Mouse (Mus musculus): ENCODE measurements at regions not wholly inside any gene's neighbourhood (a gene's known extent, or its start where the extent isn't known, plus 50 kb on each side); places are given as distances from the start of the nearest gene placed in this dataset.

DNA sequence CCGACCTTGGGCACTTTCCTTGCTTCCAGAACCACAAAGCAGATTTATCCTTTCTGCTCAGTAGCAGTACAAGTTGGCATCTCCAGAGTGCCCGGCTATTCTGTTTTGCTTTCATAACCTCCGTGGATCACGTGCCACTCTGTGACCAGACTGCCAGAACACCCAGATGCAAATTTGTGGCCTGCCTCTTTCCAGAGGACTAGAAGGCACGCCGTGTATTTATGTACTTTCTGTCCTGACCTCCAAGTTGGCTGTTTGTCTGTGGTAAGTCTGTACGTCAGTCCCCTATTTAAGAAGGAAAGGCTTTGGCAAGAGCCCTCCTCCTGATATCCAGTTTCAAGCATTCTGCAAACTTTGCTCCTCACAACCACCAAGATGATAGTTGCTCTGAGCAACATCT is 319.6 kb upstream of the Dynlrb2 start:
- no peak for DNase-seq (ENCODE audit: extremely low spot score, low spot score)
- no peak overlapping the region for H3K27ac ChIP-seq
- H3K9me3 ChIP-seq = no peaks in the 10 kb centered on the region
- 96% methylated on average over 7 of the region's 7 CpGs for WGBS
- no peak overlapping the region for H3K4me3 ChIP-seq
- H3K4me1 ChIP-seq = peaks cover 12% of the 10 kb centered on the region
- H3K27me3 ChIP-seq (ENCODE audit: poor library complexity, severe bottlenecking) = peaks cover 6% of the 10 kb centered on the region
- H3K36me3 ChIP-seq (replicated peaks) = no peaks in the 10 kb centered on the region

DNA sequence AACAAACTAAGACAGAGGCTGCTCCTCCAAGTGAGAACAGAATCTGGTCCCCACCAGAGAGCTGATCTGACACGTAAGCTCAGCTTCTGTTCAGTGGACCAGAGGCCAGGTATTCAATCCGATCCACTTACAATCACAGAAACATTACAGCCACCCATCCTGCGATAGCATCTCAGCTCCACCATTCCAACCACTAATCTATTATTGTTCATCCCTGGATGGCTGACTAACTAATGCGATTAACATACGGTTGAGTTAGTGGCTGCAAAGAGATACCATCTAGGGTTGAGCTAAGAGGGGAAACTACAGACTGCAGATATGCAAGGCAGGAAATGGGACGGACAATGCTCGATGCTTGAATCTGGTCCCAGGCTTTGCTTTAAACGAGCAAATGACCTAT is 320.5 kb upstream of the Dynlrb2 start:
- no peak overlapping the region for H3K4me3 ChIP-seq
- no peaks in the 10 kb centered on the region for H3K9me3 ChIP-seq
- no peaks in the 10 kb centered on the region for H3K36me3 ChIP-seq (replicated peaks)
- 58% methylated on average over 8 of the region's 8 CpGs for WGBS
- peaks cover 6% of the 10 kb centered on the region for H3K27me3 ChIP-seq (ENCODE audit: poor library complexity, severe bottlenecking)
- peaks cover 12% of the 10 kb centered on the region for H3K4me1 ChIP-seq
- H3K27ac ChIP-seq = no peak overlapping the region
- no peak for DNase-seq (ENCODE audit: extremely low spot score, low spot score)

DNA sequence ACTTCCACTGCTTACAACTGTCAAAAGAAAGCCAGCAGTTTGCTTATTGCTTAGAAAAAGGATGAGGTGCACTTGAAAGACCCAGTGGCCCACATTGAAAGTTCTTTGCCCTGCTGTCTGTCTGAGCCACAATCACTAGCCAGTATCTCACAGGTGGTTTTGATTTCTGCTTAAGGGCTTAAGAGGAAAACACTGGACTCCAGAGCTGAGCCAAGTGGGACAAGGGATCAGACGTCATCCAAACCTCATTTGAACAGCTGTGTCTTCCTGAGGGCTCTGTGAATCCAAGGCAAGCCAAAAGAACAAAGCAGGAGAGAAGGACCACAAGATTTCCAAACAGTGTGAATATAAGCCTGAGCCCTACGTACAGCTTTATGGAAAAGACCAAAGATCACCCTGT is 326.8 kb upstream of the Dynlrb2 start:
- no peaks in the 10 kb centered on the region for H3K36me3 ChIP-seq (replicated peaks)
- no peak overlapping the region for H3K27ac ChIP-seq
- 71% methylated on average over 2 of the region's 2 CpGs for WGBS
- H3K4me3 ChIP-seq = no peak overlapping the region
- no peak for DNase-seq (ENCODE audit: extremely low spot score, low spot score)
- no peaks in the 10 kb centered on the region for H3K27me3 ChIP-seq (ENCODE audit: poor library complexity, severe bottlenecking)
- no peaks in the 10 kb centered on the region for H3K4me1 ChIP-seq
- no peaks in the 10 kb centered on the region for H3K9me3 ChIP-seq

DNA sequence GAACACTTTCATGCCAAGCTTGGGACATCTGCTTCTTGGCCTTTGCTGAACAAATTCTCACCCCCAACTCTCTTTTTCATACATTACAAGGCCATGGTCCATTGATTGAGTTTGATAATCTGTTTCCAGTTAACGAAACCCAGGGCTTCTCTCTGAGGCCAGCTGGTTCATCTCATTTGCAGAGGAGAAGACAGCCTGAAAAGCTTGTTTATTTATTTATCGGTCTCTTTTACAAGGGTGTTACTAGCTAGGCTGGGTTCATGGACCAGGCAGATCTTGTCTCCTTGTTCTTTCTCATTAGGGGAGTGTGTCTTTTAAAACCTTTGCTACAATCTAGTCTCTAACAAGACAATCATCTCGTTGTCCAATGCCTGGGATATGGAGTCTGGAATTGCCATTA is 329.9 kb upstream of the Dynlrb2 start:
- no peak for DNase-seq (ENCODE audit: extremely low spot score, low spot score)
- Histone ChIP-seq H3K9me3 (no peaks in the 10 kb centered on the region), H3K27ac (no peak overlapping the region), H3K27me3 (ENCODE audit: poor library complexity, severe bottlenecking) (no peaks in the 10 kb centered on the region), H3K4me3 (no peak overlapping the region), H3K36me3 (replicated peaks) (no peaks in the 10 kb centered on the region), H3K4me1 (no peaks in the 10 kb centered on the region)
- 63% methylated on average over 3 of the region's 3 CpGs for WGBS

DNA sequence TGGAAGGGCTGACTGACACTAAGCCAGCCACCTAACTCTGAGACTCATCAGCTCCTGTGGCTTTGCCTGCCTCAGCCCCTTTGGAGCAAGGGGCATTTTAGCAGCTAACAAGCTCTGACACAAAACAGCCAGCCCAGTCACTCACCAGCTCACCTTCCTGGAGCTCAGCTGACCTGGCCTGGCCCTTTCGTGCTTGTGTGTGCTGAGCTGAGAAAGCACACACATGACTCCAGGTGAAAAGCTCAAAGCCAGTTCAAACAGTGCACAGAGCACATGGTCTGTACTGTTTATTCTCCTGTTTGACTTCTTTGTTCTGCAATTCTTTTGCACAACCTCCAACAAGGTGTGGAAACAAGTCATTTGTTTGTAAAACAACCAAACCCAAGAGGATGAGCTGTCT is 330.8 kb upstream of the Dynlrb2 start:
- WGBS = 74% methylated on average over 1 of the region's 1 CpGs
- no peaks in the 10 kb centered on the region for H3K4me1 ChIP-seq
- H3K36me3 ChIP-seq (replicated peaks) = no peaks in the 10 kb centered on the region
- DNase-seq (ENCODE audit: extremely low spot score, low spot score) = no peak
- H3K4me3 ChIP-seq = no peak overlapping the region
- H3K9me3 ChIP-seq = no peaks in the 10 kb centered on the region
- no peaks in the 10 kb centered on the region for H3K27me3 ChIP-seq (ENCODE audit: poor library complexity, severe bottlenecking)
- H3K27ac ChIP-seq = no peak overlapping the region

DNA sequence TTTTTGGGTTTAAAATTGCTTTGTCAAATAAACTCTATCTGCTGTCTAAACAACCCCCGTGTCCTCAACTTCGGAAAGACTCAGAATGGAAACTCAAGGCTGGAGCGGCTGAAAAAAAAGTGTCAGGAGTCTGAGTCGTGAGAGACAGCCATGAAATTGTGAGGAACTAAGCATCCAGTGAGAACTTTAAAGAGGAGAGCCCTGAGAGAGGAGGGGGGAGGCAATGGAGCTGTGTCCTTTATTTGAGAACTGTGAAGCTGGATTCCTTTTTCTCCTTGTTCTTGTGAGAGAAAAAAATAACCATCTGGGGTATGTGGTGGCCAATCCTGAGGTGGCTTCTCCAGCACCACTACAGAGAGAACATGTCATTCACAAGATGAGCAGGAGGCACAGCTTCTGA is 336.9 kb upstream of the Dynlrb2 start:
- no peak for DNase-seq (ENCODE audit: extremely low spot score, low spot score)
- Histone ChIP-seq H3K36me3 (replicated peaks) (no peaks in the 10 kb centered on the region), H3K9me3 (no peaks in the 10 kb centered on the region), H3K27ac (no peak overlapping the region), H3K27me3 (ENCODE audit: poor library complexity, severe bottlenecking) (peaks cover 7% of the 10 kb centered on the region; the same call in 1 of the 2 replicates), H3K4me1 (peaks cover 22% of the 10 kb centered on the region), H3K4me3 (no peak overlapping the region)
- WGBS = 65% methylated on average over 4 of the region's 4 CpGs

DNA sequence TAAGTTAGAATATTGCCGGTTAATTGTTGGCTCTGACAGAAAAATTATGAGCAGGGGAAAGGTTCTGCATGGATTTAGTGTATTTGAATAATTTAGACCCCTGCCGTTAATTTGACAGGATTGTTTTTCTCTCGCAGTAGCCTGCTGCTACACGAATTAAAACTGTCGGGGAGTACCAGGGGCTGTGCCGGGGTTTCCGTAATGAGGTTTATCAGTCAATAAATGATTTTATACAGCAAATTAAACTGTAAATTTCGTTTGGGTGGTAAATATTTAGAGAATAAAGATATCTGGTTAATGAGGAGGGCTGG is 339.8 kb upstream of the Dynlrb2 start:
- Histone ChIP-seq H3K4me1 (peaks cover 33% of the 10 kb centered on the region), H3K9me3 (no peaks in the 10 kb centered on the region), H3K27me3 (ENCODE audit: poor library complexity, severe bottlenecking) (peaks cover 7% of the 10 kb centered on the region; the same call in 1 of the 2 replicates), H3K36me3 (replicated peaks) (no peaks in the 10 kb centered on the region), H3K4me3 (no peak overlapping the region), H3K27ac (peak overlapping the region; percentile 25; the same call in 1 of the 2 replicates)
- WGBS = 25% methylated on average over 8 of the region's 8 CpGs
- DNase-seq (ENCODE audit: extremely low spot score, low spot score) = no peak

DNA sequence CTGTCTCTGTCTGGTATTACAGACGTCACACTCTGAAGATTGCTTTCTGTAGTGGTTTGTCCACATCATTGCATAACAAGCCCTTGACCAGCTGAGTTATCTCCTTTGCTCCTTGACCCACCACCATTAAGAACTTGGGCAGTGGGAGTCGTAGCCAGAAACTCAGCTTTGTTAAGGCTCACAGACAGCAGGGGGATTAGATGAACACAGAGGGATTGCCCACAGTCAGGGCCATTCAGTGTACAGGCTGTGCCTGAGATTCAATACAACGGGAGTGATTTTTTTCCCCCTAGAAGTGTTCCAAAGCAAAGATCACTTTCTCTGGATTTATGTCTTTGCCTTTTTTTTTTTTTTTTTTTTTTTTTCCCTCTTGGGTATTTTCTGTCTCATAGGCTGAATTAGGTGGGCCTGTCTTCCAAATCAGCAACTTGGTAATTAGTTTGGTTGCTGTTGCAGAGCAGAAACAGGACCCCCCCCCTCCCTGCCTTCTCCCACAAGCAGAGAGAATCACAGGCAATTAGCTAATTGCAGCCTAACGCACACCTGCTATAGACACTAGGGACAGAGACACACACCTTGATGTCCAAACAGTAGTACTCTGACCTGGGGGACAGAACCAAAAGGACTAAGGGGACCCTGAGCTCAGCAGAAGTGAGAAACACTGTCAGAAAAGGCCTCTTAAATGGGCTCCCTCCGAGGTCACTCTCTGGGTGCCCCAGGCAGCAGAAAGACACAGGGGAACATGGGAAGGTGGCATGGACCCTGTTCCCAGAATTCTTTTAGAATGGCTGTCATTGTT is 340.4 kb upstream of the Dynlrb2 start:
- peaks cover 7% of the 10 kb centered on the region; the same call in 1 of the 2 replicates for H3K27me3 ChIP-seq (ENCODE audit: poor library complexity, severe bottlenecking)
- no peaks in the 10 kb centered on the region for H3K9me3 ChIP-seq
- H3K36me3 ChIP-seq (replicated peaks) = no peaks in the 10 kb centered on the region
- H3K27ac ChIP-seq = peak overlapping the region; percentile 25; the same call in 1 of the 2 replicates
- DNase-seq (ENCODE audit: extremely low spot score, low spot score) = no peak
- H3K4me1 ChIP-seq = peaks cover 33% of the 10 kb centered on the region
- H3K4me3 ChIP-seq = no peak overlapping the region
- WGBS = 35% methylated on average over 5 of the region's 5 CpGs

DNA sequence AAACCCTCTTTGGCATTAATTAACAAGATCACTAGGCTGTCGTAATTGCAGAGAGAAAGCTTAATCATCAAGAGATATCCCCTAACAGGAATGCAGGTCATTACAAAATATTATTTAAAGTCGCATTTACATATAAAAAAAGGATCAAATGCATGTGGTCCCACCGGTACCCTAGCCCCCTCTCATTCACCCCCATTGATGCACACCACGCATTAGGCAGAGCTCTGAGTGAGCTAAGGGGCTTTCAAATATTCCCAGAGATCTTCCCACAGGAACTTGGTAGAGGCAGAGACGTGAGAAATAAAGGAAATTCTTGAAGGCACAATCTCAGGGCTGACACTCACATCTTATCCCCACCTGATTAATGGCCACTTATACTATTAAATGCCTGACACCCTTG is 343.8 kb upstream of the Dynlrb2 start:
- Histone ChIP-seq H3K36me3 (replicated peaks) (no peaks in the 10 kb centered on the region), H3K9me3 (no peaks in the 10 kb centered on the region), H3K27me3 (ENCODE audit: poor library complexity, severe bottlenecking) (peaks cover 5% of the 10 kb centered on the region; the same call in 1 of the 2 replicates), H3K4me3 (no peak overlapping the region), H3K4me1 (peaks cover 33% of the 10 kb centered on the region), H3K27ac (peak overlapping the region; percentile 63)
- no peak for DNase-seq (ENCODE audit: extremely low spot score, low spot score)
- WGBS = 71% methylated on average over 5 of the region's 5 CpGs

DNA sequence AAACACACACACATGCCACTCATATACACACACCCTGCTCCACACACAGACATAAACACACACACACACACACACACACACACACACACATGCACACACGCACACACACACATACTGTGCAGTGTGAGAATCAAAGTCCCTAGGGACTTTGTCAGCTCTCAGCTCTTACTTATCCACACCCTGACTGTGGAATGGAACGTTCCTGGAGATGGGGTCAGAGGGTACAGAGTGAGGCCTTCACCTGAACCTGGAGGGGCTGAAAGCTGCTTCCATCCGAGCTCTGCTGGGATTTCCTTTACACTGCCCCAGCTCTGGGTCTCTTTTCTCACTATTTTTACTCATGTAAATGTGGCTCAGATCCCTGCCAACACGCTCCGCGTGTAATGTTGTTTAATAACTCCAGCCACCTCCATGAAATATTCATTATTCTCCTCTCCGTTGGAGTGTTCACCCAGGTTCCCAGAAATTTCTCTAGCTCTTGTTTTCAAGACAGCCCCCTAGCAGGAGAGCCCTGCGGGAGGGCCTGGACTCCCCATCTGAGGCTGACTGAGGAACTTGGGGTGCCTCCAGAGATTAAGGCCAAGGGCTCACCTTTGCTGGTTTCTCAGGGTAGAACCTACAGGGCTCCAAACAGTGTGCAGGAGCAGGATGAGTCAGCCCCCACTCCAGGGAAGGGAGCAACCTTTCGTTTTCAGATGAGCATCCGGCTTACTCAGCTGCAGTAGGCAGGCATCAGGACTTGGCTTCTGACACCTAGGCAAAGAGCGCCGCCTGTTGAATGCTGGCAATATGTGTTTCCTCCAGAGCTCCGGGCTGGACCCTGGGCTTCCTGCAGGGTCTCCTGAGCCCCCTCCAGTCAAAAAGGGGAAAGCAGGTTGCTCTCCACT is 360.8 kb upstream of the Dynlrb2 start:
- no peak overlapping the region; the same call in 1 of the 2 replicates for H3K27ac ChIP-seq
- no peak overlapping the region for H3K4me3 ChIP-seq
- H3K27me3 ChIP-seq (ENCODE audit: poor library complexity, severe bottlenecking) = no peaks in the 10 kb centered on the region
- DNase-seq (ENCODE audit: extremely low spot score, low spot score) = peak; percentile 39
- H3K4me1 ChIP-seq = peaks cover 3% of the 10 kb centered on the region; the same call in 1 of the 2 replicates
- 55% methylated on average over 13 of the region's 13 CpGs for WGBS
- no peaks in the 10 kb centered on the region for H3K9me3 ChIP-seq
- H3K36me3 ChIP-seq (replicated peaks) = no peaks in the 10 kb centered on the region

DNA sequence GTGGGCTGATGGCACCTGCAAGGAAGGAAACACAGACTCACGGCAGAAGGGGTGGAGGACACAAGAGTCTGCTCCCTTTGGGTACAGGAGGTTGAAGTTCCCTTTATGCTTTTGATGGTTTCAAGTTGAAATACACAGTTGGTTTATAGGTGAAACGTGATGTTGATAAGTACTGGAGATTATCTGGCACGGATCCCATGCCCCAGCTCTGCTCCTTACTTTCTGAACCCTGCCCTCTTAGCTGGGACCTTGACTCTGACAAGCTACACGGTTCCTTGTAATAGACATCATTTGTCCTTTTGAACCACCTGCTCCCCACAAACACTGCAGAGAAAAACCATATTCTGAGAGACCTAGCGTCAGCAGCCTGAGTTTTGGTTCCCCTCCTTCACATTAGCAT is 363.4 kb upstream of the Dynlrb2 start:
- Histone ChIP-seq H3K36me3 (replicated peaks) (no peaks in the 10 kb centered on the region), H3K27me3 (ENCODE audit: poor library complexity, severe bottlenecking) (no peaks in the 10 kb centered on the region), H3K4me1 (peaks cover 3% of the 10 kb centered on the region; the same call in 1 of the 2 replicates), H3K9me3 (no peaks in the 10 kb centered on the region), H3K27ac (no peak overlapping the region), H3K4me3 (no peak overlapping the region)
- no peak for DNase-seq (ENCODE audit: extremely low spot score, low spot score)
- WGBS = 92% methylated on average over 5 of the region's 5 CpGs

DNA sequence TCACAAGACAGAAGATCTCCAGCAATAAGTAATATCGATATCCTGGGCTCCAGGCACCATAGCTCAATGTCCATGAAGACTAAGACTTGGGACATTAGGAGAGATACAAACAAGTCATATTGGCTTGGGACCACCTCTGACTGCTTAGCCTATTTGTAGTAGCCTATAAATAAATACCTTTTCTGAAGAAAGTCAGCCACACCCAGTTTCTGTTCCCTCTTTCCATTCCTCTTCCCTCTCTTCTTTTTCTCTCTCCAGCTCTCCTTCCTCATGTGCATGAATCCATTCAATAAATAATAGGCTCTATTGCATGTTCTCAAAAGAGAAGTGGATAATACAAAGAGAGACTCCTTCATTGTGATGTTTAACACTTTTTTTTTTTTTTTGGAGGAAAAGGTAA is 364.8 kb upstream of the Dynlrb2 start:
- Histone ChIP-seq H3K4me1 (peaks cover 3% of the 10 kb centered on the region; the same call in 1 of the 2 replicates), H3K36me3 (replicated peaks) (no peaks in the 10 kb centered on the region), H3K27ac (no peak overlapping the region), H3K4me3 (no peak overlapping the region), H3K9me3 (no peaks in the 10 kb centered on the region), H3K27me3 (ENCODE audit: poor library complexity, severe bottlenecking) (no peaks in the 10 kb centered on the region)
- no peak for DNase-seq (ENCODE audit: extremely low spot score, low spot score)
- WGBS = 92% methylated on average over 1 of the region's 1 CpGs

DNA sequence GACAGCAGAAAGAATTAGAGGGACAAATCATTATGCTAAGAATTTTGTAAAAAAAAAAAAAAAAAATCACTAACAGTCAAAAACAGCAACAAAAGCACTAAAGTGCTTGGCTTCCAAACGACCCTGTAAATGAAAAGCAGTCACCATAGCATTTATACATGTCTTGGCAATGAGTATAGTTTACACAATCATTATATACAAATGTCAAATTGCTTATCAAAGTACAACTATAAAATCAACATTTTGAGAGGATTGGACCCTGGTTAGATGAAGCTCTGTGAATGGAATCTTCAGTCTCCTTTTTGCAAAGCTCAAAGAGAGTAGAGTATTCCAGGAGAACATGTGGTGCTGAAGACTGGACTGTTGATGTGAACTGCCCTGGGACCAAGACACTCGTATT is 367.0 kb upstream of the Dynlrb2 start:
- Histone ChIP-seq H3K27me3 (ENCODE audit: poor library complexity, severe bottlenecking) (no peaks in the 10 kb centered on the region), H3K4me1 (no peaks in the 10 kb centered on the region), H3K27ac (no peak overlapping the region), H3K9me3 (no peaks in the 10 kb centered on the region), H3K4me3 (no peak overlapping the region), H3K36me3 (replicated peaks) (no peaks in the 10 kb centered on the region)
- no peak for DNase-seq (ENCODE audit: extremely low spot score, low spot score)
- 73% methylated on average over 2 of the region's 2 CpGs for WGBS

Data from forebrain, embryonic 10.5 days (tissue).